Mouse (Mus musculus) right cerebral cortex, adult 18-20 months (tissue): Measurements from ENCODE around the gene Fstl1.

Experiments
- DNase-seq: peaks from one replicate; pipeline ENCODE4 v3.0.0; 2022; ENCODE audit warnings: mixed read lengths

Gene Fstl1

GRCm38 (mm10) chr16:37788367-37789014 is 11.8 kb downstream of the Fstl1 start:
- DNase-seq, result peak; percentile 44

GRCm38 (mm10) chr16:37789015-37789381 is 12.3 kb downstream of the Fstl1 start:
- DNase-seq, result no peak

GRCm38 (mm10) chr16:37789394-37789920 is 12.8 kb downstream of the Fstl1 start:
- DNase-seq, result no peak

GRCm38 (mm10) chr16:37790008-37790780 is 13.5 kb downstream of the Fstl1 start:
- DNase-seq, result no peak

GRCm38 (mm10) chr16:37790781-37791175 is 14.1 kb downstream of the Fstl1 start:
- DNase-seq, result no peak

- no peak for DNase-seq
These were observed 19.0 kb downstream of the Fstl1 start for GRCm38 (mm10) chr16:37795651-37796150.

GRCm38 (mm10) chr16:37796270-37796669 is 19.6 kb downstream of the Fstl1 start:
- no peak for DNase-seq

- no peak for DNase-seq
These were observed 24.4 kb downstream of the Fstl1 start for GRCm38 (mm10) chr16:37801097-37801496.

GRCm38 (mm10) chr16:37802686-37803295 is 26.1 kb downstream of the Fstl1 start:
- DNase-seq, result peak; percentile 76

- DNase-seq, result no peak
These were observed 26.8 kb downstream of the Fstl1 start for GRCm38 (mm10) chr16:37803387-37803950.

- DNase-seq, result no peak
These were observed 29.2 kb downstream of the Fstl1 start for GRCm38 (mm10) chr16:37805746-37806495.

GRCm38 (mm10) chr16:37807269-37807668 is 30.6 kb downstream of the Fstl1 start:
- no peak for DNase-seq

- no peak for DNase-seq
These were observed 32.4 kb downstream of the Fstl1 start for GRCm38 (mm10) chr16:37808866-37809622.

- no peak for DNase-seq
These were observed 32.9 kb downstream of the Fstl1 start for GRCm38 (mm10) chr16:37809623-37809992.

- DNase-seq, result no peak
These were observed 35.2 kb downstream of the Fstl1 start for GRCm38 (mm10) chr16:37811874-37812273.

GRCm38 (mm10) chr16:37812474-37812886 is 35.8 kb downstream of the Fstl1 start:
- peak; percentile 80 for DNase-seq

GRCm38 (mm10) chr16:37813691-37814382 is 37.2 kb downstream of the Fstl1 start:
- DNase-seq, result no peak

- peak; percentile 78 for DNase-seq
These were observed 37.8 kb downstream of the Fstl1 start for GRCm38 (mm10) chr16:37814383-37814971.

GRCm38 (mm10) chr16:37817986-37818385 is 41.3 kb downstream of the Fstl1 start:
- DNase-seq, result no peak

- no peak for DNase-seq
These were observed 47.3 kb downstream of the Fstl1 start for GRCm38 (mm10) chr16:37823949-37824348.
